Mouse (Mus musculus): ENCODE measurements around the gene Gpbar1. TPM values are rescaled to one million over a fixed set of nuclear protein-coding genes. Genes with fewer than 3 reads are reported as not detected.
"Not testable (repeated sequence)": the region's sequence is repeated elsewhere in the genome, so short reads cannot be mapped to it uniquely, and the experiment has no call there.

Gene Gpbar1
- polyA plus RNA-seq, 1 experiment from 2014 or later: not detected

DNA sequence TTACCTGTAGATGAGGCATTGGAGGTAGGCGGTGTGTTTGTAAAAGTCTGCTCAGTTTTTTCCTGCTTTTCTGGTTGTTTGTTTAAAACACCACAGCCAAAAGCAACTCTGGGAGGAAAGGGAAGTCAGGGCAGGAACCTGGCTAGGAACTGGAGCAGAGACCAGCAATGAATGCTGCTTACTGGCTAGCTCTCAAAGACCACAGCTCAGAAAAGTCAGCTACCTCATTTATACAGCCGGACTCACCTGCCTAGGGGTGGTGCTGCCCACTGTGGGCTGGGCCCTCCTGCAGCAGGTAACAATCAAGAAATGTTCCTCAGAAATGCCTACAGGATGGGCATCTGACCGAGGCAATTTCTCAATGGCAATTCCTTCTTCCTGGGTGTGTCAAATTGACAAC lies 36.4 kb downstream of the Gpbar1 start:
- H3K36me3 ChIP-seq: no peaks in the 10 kb centered on the region
- 93% methylated on average over 3 of the region's 3 CpGs for WGBS

DNA sequence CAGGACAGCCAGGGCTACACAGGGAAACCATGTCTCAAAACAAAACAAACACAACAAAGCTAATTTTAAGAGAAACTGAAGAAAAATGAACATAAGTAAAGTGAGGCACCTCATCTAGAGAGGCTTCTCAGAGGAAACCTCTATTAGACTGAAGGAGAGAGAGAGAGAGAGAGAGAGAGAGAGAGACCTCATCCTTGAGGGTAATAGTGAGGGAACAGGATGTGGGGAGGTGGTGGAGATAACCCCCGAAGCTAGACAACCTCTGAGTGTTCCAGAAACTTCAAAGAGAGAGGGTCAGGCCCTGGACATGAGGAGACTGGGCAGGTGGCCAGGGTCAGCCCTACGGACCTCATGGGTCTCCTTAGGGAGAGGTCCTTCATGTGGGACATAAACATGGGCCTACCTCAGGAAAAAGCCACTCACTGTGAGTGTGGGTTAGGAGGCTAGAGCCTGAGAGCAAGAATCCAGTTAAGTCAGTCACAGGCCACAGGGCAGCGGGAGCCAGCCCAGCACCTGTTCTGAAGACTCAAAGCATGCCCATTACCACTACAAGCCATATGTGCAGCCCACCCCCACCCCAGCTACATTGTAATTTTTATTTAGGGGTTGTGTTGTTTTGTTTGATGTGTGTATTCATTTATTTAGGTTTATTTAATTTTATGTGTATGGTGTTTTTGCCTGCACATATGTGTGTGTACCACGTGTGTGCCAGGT lies 37.9 kb downstream of the Gpbar1 start:
- H3K4me3 ChIP-seq: no peak overlapping the region
- H3K27me3 ChIP-seq: no peaks in the 10 kb centered on the region
- no peak overlapping the region for H3K9ac ChIP-seq (replicated peaks)
- H3K27ac ChIP-seq (replicated peaks): no peak overlapping the region
- no peak for ATAC-seq (replicated peaks)
- no peaks in the 10 kb centered on the region for H3K36me3 ChIP-seq
- no peaks in the 10 kb centered on the region for H3K9me3 ChIP-seq
- no peaks in the 10 kb centered on the region; the same call in 1 of the 2 replicates for H3K4me1 ChIP-seq
- no peak overlapping the region for H3K4me2 ChIP-seq (replicated peaks)
- WGBS: 86% methylated on average over 4 of the region's 4 CpGs

More for the DNA sequence above, 36.4 kb downstream of the Gpbar1 start:
- no peak overlapping the region for H3K4me3 ChIP-seq
- H3K9me3 ChIP-seq: no peaks in the 10 kb centered on the region
- no peak overlapping the region for H3K9ac ChIP-seq (replicated peaks)
- no peak for ATAC-seq (replicated peaks)
- H3K4me2 ChIP-seq (replicated peaks): no peak overlapping the region
- H3K4me1 ChIP-seq: no peaks in the 10 kb centered on the region; the same call in 1 of the 2 replicates
- H3K27ac ChIP-seq (replicated peaks): no peak overlapping the region
- no peaks in the 10 kb centered on the region for H3K27me3 ChIP-seq

DNA sequence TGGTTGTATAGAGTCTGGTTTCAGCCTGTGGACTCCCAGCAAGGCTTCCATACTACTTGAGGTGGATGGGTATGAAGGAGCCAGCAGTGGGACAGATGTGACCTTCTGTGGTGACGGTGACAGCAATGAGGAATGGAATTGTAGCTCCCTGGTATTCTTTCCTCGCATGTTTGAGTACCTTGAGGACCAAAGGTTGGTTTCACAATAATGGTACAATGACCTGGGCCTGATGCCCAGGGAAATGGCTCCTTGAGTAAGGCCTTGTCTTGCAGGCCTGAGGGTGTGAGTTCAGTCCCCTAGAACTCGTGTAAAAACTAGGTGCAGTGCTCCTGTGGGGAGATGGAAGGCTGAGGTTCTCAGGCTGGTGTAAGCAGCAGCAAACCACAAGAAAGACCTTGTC lies 40.4 kb downstream of the Gpbar1 start:
- 83% methylated on average over 3 of the region's 3 CpGs for WGBS
- Histone ChIP-seq H3K4me2 (replicated peaks) (no peak overlapping the region), H3K27me3 (no peaks in the 10 kb centered on the region), H3K9ac (replicated peaks) (no peak overlapping the region), H3K27ac (replicated peaks) (no peak overlapping the region), H3K9me3 (no peaks in the 10 kb centered on the region), H3K4me1 (no peaks in the 10 kb centered on the region), H3K36me3 (no peaks in the 10 kb centered on the region), H3K4me3 (no peak overlapping the region)
- ATAC-seq (replicated peaks): no peak

DNA sequence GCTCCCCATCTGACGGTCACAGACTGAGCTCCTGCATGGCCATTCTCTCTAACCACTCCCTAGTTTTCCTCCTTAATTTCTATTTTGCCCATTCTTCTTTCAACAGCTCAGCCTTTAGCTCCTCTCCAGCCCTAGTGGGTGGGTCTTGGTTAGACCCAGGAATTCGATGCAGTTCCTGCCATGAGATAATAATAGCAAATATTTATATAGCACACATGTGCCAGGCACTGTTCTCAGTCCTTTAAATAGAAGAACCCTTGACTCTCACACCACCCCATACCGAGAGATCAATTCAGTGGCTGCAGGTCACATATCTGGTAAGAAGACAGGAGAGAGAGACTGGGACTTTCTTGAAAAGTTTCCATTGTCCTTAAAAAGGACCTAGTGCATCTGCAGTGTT lies 43.0 kb downstream of the Gpbar1 start:
- Histone ChIP-seq H3K36me3 (no peaks in the 10 kb centered on the region), H3K27ac (replicated peaks) (no peak overlapping the region), H3K27me3 (no peaks in the 10 kb centered on the region), H3K4me2 (replicated peaks) (no peak overlapping the region), H3K9me3 (no peaks in the 10 kb centered on the region), H3K4me3 (no peak overlapping the region), H3K4me1 (no peaks in the 10 kb centered on the region), H3K9ac (replicated peaks) (no peak overlapping the region)
- WGBS: 89% methylated on average over 3 of the region's 3 CpGs
- ATAC-seq (replicated peaks): no peak

DNA sequence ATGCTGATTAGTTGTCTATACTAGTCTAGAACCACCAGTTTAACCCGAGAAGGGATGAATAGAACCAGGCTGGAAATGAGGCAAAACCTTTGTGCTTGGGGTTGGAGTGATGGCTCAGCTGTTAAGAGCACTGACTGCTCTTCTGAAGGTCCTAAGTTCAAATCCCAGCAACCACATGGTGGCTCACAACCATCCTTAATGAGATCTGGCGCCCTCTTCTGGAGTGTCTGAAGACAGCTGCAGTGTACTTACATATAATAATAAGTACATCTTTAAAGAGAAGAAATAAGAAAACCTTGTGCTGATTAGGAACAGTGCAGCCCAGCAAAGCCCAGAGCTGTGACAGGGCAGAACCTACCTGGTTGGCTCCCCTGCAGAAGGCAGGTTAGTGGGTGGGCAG lies 48.6 kb downstream of the Gpbar1 start:
- H3K9me3 ChIP-seq; H3K4me1 ChIP-seq; H3K9ac ChIP-seq (replicated peaks); H3K4me3 ChIP-seq; H3K36me3 ChIP-seq; ATAC-seq (replicated peaks); H3K27ac ChIP-seq (replicated peaks); H3K27me3 ChIP-seq; H3K4me2 ChIP-seq (replicated peaks): not testable (repeated sequence)
- WGBS: 75% methylated on average over 2 of the region's 2 CpGs

Other genes starting within 250 kb of the Gpbar1 start
- 6.0 and 7.9 TPM in 2 replicates for gene Tns1, start 154.1 kb upstream of the Gpbar1 start, polyA plus RNA-seq (2015; fragmentation: Nextera tagmentation; extraction: Ambion mirVana)
- gene Rufy4, start 153.0 kb upstream of the Gpbar1 start, polyA plus RNA-seq (2015; fragmentation: Nextera tagmentation; extraction: Ambion mirVana): 0.13 and 0.14 TPM in 2 replicates
- 0.13 TPM in 2 replicates for gene Cxcr2, start 124.6 kb upstream of the Gpbar1 start, polyA plus RNA-seq (2015; fragmentation: Nextera tagmentation; extraction: Ambion mirVana)
- gene Cxcr1, start 83.9 kb upstream of the Gpbar1 start, polyA plus RNA-seq (2015; fragmentation: Nextera tagmentation; extraction: Ambion mirVana): not detected in 2 replicates
- 403 and 418 TPM in 2 replicates for gene Arpc2, start 42.5 kb upstream of the Gpbar1 start, polyA plus RNA-seq (2015; fragmentation: Nextera tagmentation; extraction: Ambion mirVana)
- gene Aamp, start 6.2 kb downstream of the Gpbar1 start, polyA plus RNA-seq (2015; fragmentation: Nextera tagmentation; extraction: Ambion mirVana): 211 and 214 TPM in 2 replicates
- 99.2 and 104 TPM in 2 replicates for gene Pnkd, start 6.4 kb downstream of the Gpbar1 start, polyA plus RNA-seq (2015; fragmentation: Nextera tagmentation; extraction: Ambion mirVana)
- gene Tmbim1, start 27.1 kb downstream of the Gpbar1 start, polyA plus RNA-seq (2015; fragmentation: Nextera tagmentation; extraction: Ambion mirVana): 5.4 and 6.8 TPM in 2 replicates
- gene Catip, start 83.6 kb downstream of the Gpbar1 start, polyA plus RNA-seq (2015; fragmentation: Nextera tagmentation; extraction: Ambion mirVana): 0.38 and 1.2 TPM in 2 replicates
- gene Slc11a1, start 96.6 kb downstream of the Gpbar1 start, polyA plus RNA-seq (2015; fragmentation: Nextera tagmentation; extraction: Ambion mirVana): 1.9 and 3.2 TPM in 2 replicates
- gene Ctdsp1, start 113.0 kb downstream of the Gpbar1 start, polyA plus RNA-seq (2015; fragmentation: Nextera tagmentation; extraction: Ambion mirVana): 21.4 and 22.4 TPM in 2 replicates
- gene Vil1, start 130.8 kb downstream of the Gpbar1 start, polyA plus RNA-seq (2015; fragmentation: Nextera tagmentation; extraction: Ambion mirVana): 0.27 and 0.29 TPM in 2 replicates
- 53.8 and 56.2 TPM in 2 replicates for gene Cnot9, start 227.5 kb downstream of the Gpbar1 start, polyA plus RNA-seq (2015; fragmentation: Nextera tagmentation; extraction: Ambion mirVana)